Mouse (Mus musculus) thymus, adult 2 months (tissue): ENCODE data around the gene Btaf1.

Source experiments
- CTCF ChIP-seq: fragments of 200-500 bp; IDR thresholded peaks from 2 replicates; pipeline ENCODE4 v1.5.1; 2012; ENCODE audit warnings: mild to moderate bottlenecking, control low read depth, low read length, moderate library complexity, borderline replicate concordance; ENCODE audit not compliant: control insufficient read depth, poor library complexity, insufficient read depth; ENCODE audit errors: extremely low read depth
- POLR2A ChIP-seq: fragments of 200-500 bp; IDR thresholded peaks from 2 replicates; pipeline ENCODE4 v1.6.1; 2012; ENCODE audit warnings: mild to moderate bottlenecking, low read length, control low read depth, moderate library complexity; ENCODE audit not compliant: control insufficient read depth, poor library complexity, insufficient read depth; ENCODE audit errors: extremely low read depth

DNA sequence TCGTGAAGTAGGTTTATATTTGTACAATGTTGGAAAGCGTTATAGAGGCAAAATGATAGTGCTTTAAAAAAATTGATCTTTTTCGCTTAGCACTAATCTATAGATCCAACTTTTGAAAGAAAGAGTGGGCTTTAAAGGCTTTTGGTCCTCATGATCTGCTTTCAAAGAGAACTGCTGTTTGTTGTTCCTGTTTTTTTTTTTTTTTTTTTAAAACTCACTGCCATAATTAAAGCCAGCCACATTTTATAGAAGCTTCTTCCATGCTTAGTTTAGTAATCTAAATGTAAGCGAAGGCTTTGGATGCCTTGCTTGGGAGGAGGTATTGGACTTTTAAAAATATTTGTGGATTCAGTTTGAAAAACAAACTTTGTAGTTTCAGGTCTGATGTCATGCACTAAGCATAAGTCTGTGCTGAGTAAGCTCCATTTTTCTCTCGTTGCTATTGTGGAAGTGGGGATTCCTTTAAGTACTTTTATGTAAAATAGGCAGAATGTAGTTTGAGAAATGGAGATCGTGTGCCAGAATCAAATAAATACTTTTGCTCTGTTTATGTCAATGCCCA lies 2.0 kb downstream of the Btaf1 start:
- no peak for TF ChIP-seq CTCF
- TF ChIP-seq POLR2A = no peak
